Mouse (Mus musculus): ENCODE data around the gene Nell2. TPM values are rescaled to one million over a fixed set of nuclear protein-coding genes. Genes with fewer than 3 reads are reported as not detected.
"Not testable (repeated sequence)": the region's sequence is repeated elsewhere in the genome, so short reads cannot be mapped to it uniquely, and the experiment has no call there.

The Nell2 gene
- polyA plus RNA-seq, 1 experiment from 2014 or later: 155 TPM

GRCm38 (mm10) chr15:95534644-95535043 lies 6.3 kb upstream of the Nell2 start:
- Histone ChIP-seq H3K4me1 (ENCODE audit: control insufficient read depth, insufficient read depth, low read length) (no peaks in the 10 kb centered on the region), H3K27me3 (ENCODE audit: control insufficient read depth, insufficient read depth, low read length) (no peaks in the 10 kb centered on the region), H3K9ac (ENCODE audit: low read length) (no peak overlapping the region), H3K4me2 (ENCODE audit: low read depth) (no peak overlapping the region), H3K9me3 (ENCODE audit: control insufficient read depth, low read length) (no peaks in the 10 kb centered on the region), H3K36me3 (ENCODE audit: control insufficient read depth, insufficient read depth, low read length) (no peaks in the 10 kb centered on the region), H3K4me3 (ENCODE audit: low read depth, low read length) (no peak overlapping the region), H3K27ac (ENCODE audit: low read depth, low read length) (no peak overlapping the region)
- ATAC-seq (ENCODE audit: insufficient read depth, low FRiP score, low TSS enrichment) (no peak), DNase-seq (ENCODE audit: low spot score) (no peak)
- 71% methylated on average over 6 of the region's 6 CpGs for WGBS

DNA sequence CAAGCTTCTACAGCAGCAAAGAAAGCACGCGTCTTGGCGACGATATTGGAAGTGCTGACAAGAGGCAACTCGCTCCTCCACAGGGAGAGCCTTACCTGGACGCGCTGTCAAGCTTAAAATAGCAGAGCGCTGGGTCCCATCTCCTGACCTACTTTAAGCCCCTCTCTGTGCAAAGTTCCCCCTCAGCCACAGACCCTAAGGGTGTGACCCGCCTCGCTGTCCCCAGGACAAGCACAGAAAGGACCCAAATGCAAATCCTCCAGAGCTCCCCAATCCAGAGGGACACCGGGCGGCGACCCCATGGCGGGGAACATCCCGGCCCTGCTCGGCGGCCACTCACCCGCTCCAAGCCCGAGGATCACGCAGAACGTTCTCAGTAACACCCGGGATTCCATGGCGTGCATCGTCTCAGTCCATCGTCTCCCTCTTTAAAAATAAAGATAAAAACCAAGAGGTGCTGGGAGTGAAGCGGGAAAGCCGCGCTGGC lies 855 bp downstream of the Nell2 start:
- 0 out of 2 replicates have a peak, but pooled peaks cover 2% of the 10 kb centered on the region for H3K4me1 ChIP-seq (ENCODE audit: control insufficient read depth, insufficient read depth, low read length)
- no peaks in the 10 kb centered on the region for H3K9me3 ChIP-seq (ENCODE audit: control insufficient read depth, low read length)
- peak overlapping the region; percentile 48 for H3K4me2 ChIP-seq (ENCODE audit: low read depth)
- H3K9ac ChIP-seq (ENCODE audit: low read length): peak overlapping the region; percentile 87
- no peaks in the 10 kb centered on the region for H3K36me3 ChIP-seq (ENCODE audit: control insufficient read depth, insufficient read depth, low read length)
- peak overlapping the region; percentile 83 for H3K27ac ChIP-seq (ENCODE audit: low read depth, low read length)
- H3K4me3 ChIP-seq (ENCODE audit: low read depth, low read length): peak overlapping the region; percentile 76
- DNase-seq (ENCODE audit: low spot score): peak; percentile 41
- 0% methylated on average over 28 of the region's 28 CpGs for WGBS
- H3K27me3 ChIP-seq (ENCODE audit: control insufficient read depth, insufficient read depth, low read length): 0 out of 2 replicates have a peak, but pooled peaks cover 3% of the 10 kb centered on the region
- peak; percentile 13 for ATAC-seq (ENCODE audit: insufficient read depth, low FRiP score, low TSS enrichment)

DNA sequence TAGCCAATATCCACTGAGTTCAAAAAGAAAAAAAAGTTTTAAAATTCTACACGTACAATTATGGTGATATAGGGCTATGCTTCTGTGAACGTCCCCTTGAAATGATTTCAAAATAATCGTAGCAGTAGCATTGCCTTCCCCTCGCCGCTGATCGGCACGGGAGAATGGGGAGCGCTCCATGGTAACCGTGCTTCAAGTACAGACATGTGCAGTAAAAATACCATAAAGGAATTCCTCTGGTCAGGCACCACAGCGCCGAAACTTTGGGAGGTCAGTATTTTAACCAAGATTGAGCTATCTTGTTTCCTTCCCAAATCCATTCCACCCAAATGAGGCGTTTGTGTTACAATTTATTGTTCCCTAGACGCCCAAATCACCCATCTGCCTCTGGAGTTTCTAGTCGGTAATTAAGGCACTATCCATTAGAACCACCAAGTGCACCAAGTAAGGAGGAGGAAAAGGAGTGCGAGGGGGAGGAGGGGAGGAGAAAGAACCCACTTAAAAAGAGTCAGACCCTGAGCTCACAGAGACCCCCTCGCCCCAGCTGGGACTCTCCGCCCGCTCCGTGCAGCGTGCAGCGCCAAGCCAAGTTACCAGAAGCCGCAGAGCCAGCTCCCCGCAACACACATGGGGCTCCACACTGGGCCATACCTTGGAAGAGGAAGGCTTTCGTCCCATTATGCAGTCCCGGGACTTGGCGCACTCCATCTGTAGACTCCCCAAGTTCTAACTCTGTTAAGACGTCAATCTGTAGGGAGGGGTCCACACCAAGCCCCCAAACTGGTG lies 1.5 kb downstream of the Nell2 start:
- H3K27ac ChIP-seq (ENCODE audit: low read depth, low read length): peak overlapping the region; percentile 83; the same call in 1 of the 2 replicates
- peak; percentile 56 for ATAC-seq (ENCODE audit: insufficient read depth, low FRiP score, low TSS enrichment)
- H3K4me3 ChIP-seq (ENCODE audit: low read depth, low read length): peak overlapping the region; percentile 76
- peak overlapping the region; percentile 87 for H3K9ac ChIP-seq (ENCODE audit: low read length)
- 0 out of 2 replicates have a peak, but pooled peaks cover 2% of the 10 kb centered on the region for H3K4me1 ChIP-seq (ENCODE audit: control insufficient read depth, insufficient read depth, low read length)
- H3K36me3 ChIP-seq (ENCODE audit: control insufficient read depth, insufficient read depth, low read length): no peaks in the 10 kb centered on the region
- H3K9me3 ChIP-seq (ENCODE audit: control insufficient read depth, low read length): no peaks in the 10 kb centered on the region
- peak; percentile 61 for DNase-seq (ENCODE audit: low spot score)
- 0 out of 2 replicates have a peak, but pooled peaks cover 3% of the 10 kb centered on the region for H3K27me3 ChIP-seq (ENCODE audit: control insufficient read depth, insufficient read depth, low read length)
- 1% methylated on average over 27 of the region's 27 CpGs for WGBS
- peak overlapping the region; percentile 48 for H3K4me2 ChIP-seq (ENCODE audit: low read depth)

DNA sequence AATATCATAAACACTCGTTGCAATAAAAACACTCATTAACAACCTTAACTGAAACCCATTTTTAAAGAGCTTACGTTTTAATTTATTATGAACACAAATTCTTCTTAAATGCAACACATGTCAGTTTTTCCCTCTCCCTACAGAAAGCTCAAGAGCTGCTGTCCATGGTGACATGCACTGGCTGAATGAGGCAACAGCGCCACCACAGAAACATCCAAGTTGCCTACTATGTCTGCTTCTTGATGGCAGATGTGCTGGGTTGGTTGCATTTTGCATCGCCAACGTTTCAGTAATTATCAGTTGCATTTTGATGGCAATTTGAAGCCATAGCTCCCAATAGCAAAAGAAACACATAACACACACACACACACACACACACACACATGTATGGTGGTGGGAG lies 2.4 kb downstream of the Nell2 start:
- Histone ChIP-seq H3K9ac (ENCODE audit: low read length) (no peak overlapping the region), H3K4me2 (ENCODE audit: low read depth) (peak overlapping the region; percentile 48)
- no peak for ATAC-seq (ENCODE audit: insufficient read depth, low FRiP score, low TSS enrichment)

GRCm38 (mm10) chr15:95518204-95518603 lies 10.2 kb downstream of the Nell2 start:
- Histone ChIP-seq H3K9me3 (ENCODE audit: control insufficient read depth, low read length) (no peaks in the 10 kb centered on the region), H3K36me3 (ENCODE audit: control insufficient read depth, insufficient read depth, low read length) (no peaks in the 10 kb centered on the region), H3K4me1 (ENCODE audit: control insufficient read depth, insufficient read depth, low read length) (no peaks in the 10 kb centered on the region), H3K4me3 (ENCODE audit: low read depth, low read length) (no peak overlapping the region), H3K27me3 (ENCODE audit: control insufficient read depth, insufficient read depth, low read length) (no peaks in the 10 kb centered on the region), H3K9ac (ENCODE audit: low read length) (no peak overlapping the region), H3K27ac (ENCODE audit: low read depth, low read length) (no peak overlapping the region), H3K4me2 (ENCODE audit: low read depth) (no peak overlapping the region)
- no peak for DNase-seq (ENCODE audit: low spot score)
- WGBS: 85% methylated on average over 3 of the region's 3 CpGs
- ATAC-seq (ENCODE audit: insufficient read depth, low FRiP score, low TSS enrichment): no peak

More for the DNA sequence above, 2.4 kb downstream of the Nell2 start:
- WGBS: 17% methylated on average over 5 of the region's 5 CpGs
- Histone ChIP-seq H3K9me3 (ENCODE audit: control insufficient read depth, low read length) (no peaks in the 10 kb centered on the region), H3K36me3 (ENCODE audit: control insufficient read depth, insufficient read depth, low read length) (no peaks in the 10 kb centered on the region), H3K27me3 (ENCODE audit: control insufficient read depth, insufficient read depth, low read length) (0 out of 2 replicates have a peak, but pooled peaks cover 3% of the 10 kb centered on the region), H3K27ac (ENCODE audit: low read depth, low read length) (no peak overlapping the region), H3K4me3 (ENCODE audit: low read depth, low read length) (peak overlapping the region; percentile 76), H3K4me1 (ENCODE audit: control insufficient read depth, insufficient read depth, low read length) (0 out of 2 replicates have a peak, but pooled peaks cover 2% of the 10 kb centered on the region)
- DNase-seq (ENCODE audit: low spot score): peak; percentile 73

DNA sequence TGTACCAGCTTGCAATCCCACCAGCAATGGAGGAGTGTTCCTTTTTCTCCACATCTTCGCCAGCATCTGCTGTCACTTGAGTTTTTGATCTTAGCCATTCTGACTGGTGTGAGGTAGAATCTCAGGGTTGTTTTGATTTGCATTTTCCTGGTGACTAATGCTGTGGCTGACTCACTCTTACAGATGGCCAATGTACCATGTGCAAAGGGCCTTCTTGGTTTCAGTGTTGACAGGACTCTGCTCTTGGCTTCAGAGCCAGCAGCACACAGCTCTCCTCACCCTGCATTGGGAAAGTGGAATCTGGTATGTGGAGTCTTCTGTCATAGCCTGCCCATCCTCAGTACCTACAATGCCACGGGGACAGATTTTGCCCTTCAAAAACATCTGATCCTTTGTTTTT lies 15.1 kb downstream of the Nell2 start:
- H3K4me3 ChIP-seq (ENCODE audit: low read depth, low read length); ATAC-seq (ENCODE audit: insufficient read depth, low FRiP score, low TSS enrichment); DNase-seq (ENCODE audit: low spot score); H3K9ac ChIP-seq (ENCODE audit: low read length); H3K27me3 ChIP-seq (ENCODE audit: control insufficient read depth, insufficient read depth, low read length); H3K27ac ChIP-seq (ENCODE audit: low read depth, low read length); H3K4me1 ChIP-seq (ENCODE audit: control insufficient read depth, insufficient read depth, low read length); H3K4me2 ChIP-seq (ENCODE audit: low read depth); H3K36me3 ChIP-seq (ENCODE audit: control insufficient read depth, insufficient read depth, low read length); H3K9me3 ChIP-seq (ENCODE audit: control insufficient read depth, low read length): not testable (repeated sequence)
- 86% methylated on average over 2 of the region's 2 CpGs for WGBS

DNA sequence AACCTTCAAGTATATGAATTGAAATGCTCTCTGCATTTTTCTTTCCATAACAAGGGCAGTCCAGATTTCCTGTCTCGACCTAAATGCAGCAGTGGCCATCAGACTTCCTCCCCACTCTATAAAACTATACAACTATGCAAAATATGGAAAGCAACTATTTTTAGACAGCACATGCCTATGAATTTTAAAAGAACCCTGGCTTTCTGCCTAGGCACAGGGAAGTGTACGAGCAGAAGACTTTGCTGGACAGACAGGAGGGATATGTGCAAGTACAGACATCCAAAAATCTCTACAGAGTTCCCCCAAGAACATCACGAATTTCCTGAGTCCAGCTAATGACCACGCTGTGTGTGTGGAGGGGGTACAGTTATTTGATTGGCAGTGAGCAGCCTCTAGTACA lies 32.7 kb downstream of the Nell2 start:
- H3K9me3 ChIP-seq (ENCODE audit: control insufficient read depth, low read length): no peaks in the 10 kb centered on the region
- no peak overlapping the region for H3K4me3 ChIP-seq (ENCODE audit: low read depth, low read length)
- DNase-seq (ENCODE audit: low spot score): no peak
- H3K9ac ChIP-seq (ENCODE audit: low read length): no peak overlapping the region
- H3K4me2 ChIP-seq (ENCODE audit: low read depth): no peak overlapping the region
- no peaks in the 10 kb centered on the region for H3K4me1 ChIP-seq (ENCODE audit: control insufficient read depth, insufficient read depth, low read length)
- H3K36me3 ChIP-seq (ENCODE audit: control insufficient read depth, insufficient read depth, low read length): no peaks in the 10 kb centered on the region
- 84% methylated on average over 4 of the region's 4 CpGs for WGBS
- H3K27me3 ChIP-seq (ENCODE audit: control insufficient read depth, insufficient read depth, low read length): no peaks in the 10 kb centered on the region
- ATAC-seq (ENCODE audit: insufficient read depth, low FRiP score, low TSS enrichment): no peak
- H3K27ac ChIP-seq (ENCODE audit: low read depth, low read length): no peak overlapping the region

GRCm38 (mm10) chr15:95495193-95495592 lies 33.2 kb downstream of the Nell2 start:
- H3K4me2 ChIP-seq (ENCODE audit: low read depth): no peak overlapping the region
- H3K9me3 ChIP-seq (ENCODE audit: control insufficient read depth, low read length): no peaks in the 10 kb centered on the region
- no peak overlapping the region for H3K27ac ChIP-seq (ENCODE audit: low read depth, low read length)
- DNase-seq (ENCODE audit: low spot score) (no peak), ATAC-seq (ENCODE audit: insufficient read depth, low FRiP score, low TSS enrichment) (no peak)
- no peak overlapping the region for H3K4me3 ChIP-seq (ENCODE audit: low read depth, low read length)
- no peak overlapping the region for H3K9ac ChIP-seq (ENCODE audit: low read length)
- WGBS: 96% methylated on average over 8 of the region's 8 CpGs
- H3K4me1 ChIP-seq (ENCODE audit: control insufficient read depth, insufficient read depth, low read length): no peaks in the 10 kb centered on the region
- H3K27me3 ChIP-seq (ENCODE audit: control insufficient read depth, insufficient read depth, low read length): no peaks in the 10 kb centered on the region
- no peaks in the 10 kb centered on the region for H3K36me3 ChIP-seq (ENCODE audit: control insufficient read depth, insufficient read depth, low read length)

- WGBS: 75% methylated on average over 5 of the region's 5 CpGs
- H3K27me3 ChIP-seq (ENCODE audit: control insufficient read depth, insufficient read depth, low read length): no peaks in the 10 kb centered on the region
- no peak overlapping the region for H3K4me2 ChIP-seq (ENCODE audit: low read depth)
- DNase-seq (ENCODE audit: low spot score): no peak
- H3K9ac ChIP-seq (ENCODE audit: low read length): no peak overlapping the region
- no peaks in the 10 kb centered on the region for H3K36me3 ChIP-seq (ENCODE audit: control insufficient read depth, insufficient read depth, low read length)
- H3K27ac ChIP-seq (ENCODE audit: low read depth, low read length): no peak overlapping the region
- H3K9me3 ChIP-seq (ENCODE audit: control insufficient read depth, low read length): no peaks in the 10 kb centered on the region
- ATAC-seq (ENCODE audit: insufficient read depth, low FRiP score, low TSS enrichment): no peak
- H3K4me1 ChIP-seq (ENCODE audit: control insufficient read depth, insufficient read depth, low read length): no peaks in the 10 kb centered on the region; the same call in 1 of the 2 replicates
- H3K4me3 ChIP-seq (ENCODE audit: low read depth, low read length): no peak overlapping the region
Observed at GRCm38 (mm10) chr15:95492201-95492600, 36.2 kb downstream of the Nell2 start.

Data from neural tube, embryonic 11.5 days (tissue).